Comparison of ENCODE assay signal across 15 mouse cellular contexts in genomic region chr6:134528396-134528795, GRCm38 (mm10). TPM values are rescaled to one million over a fixed set of nuclear protein-coding genes. Genes with fewer than 3 reads are reported as not detected.
A peak's percentile ranks its signal among the peaks of the same experiment; 100 is the strongest.
DNase-seq lines count a peak whose midpoint lies in the region; ATAC-seq and TF ChIP-seq lines count a peak whose summit lies in the region.
"Had no signal": no experiment of that assay in that cellular context is flagged by ENCODE, and none has a peak within 500 bp of the region (broad histone marks: within the 10 kb centered on the region; RNA-seq: fewer than 3 reads in every experiment).

No protein-coding gene starts in this region.

- 0 out of 2 replicates have a peak, but pooled peaks cover 3% of the 10 kb centered on the region for H3K36me3 ChIP-seq in intestine, embryonic 16.5 days (ENCODE audit: control insufficient read depth, insufficient read depth, low read length)
- no peaks in the 10 kb centered on the region for H3K36me3 ChIP-seq in intestine, embryonic 15.5 days
- H3K36me3 ChIP-seq in midbrain, postnatal 0 days (ENCODE audit: insufficient read depth, low read length), result no peaks in the 10 kb centered on the region
- no peaks in the 10 kb centered on the region for H3K36me3 ChIP-seq in midbrain, embryonic 11.5 days (ENCODE audit: control insufficient read depth, insufficient read depth, low read length)

- no peak overlapping the region for H3K4me2 ChIP-seq in intestine, embryonic 16.5 days (ENCODE audit: low read depth, low read length)
- H3K4me2 ChIP-seq in intestine, embryonic 15.5 days (replicated peaks), result no peak overlapping the region
- no peak overlapping the region for H3K4me2 ChIP-seq in midbrain, postnatal 0 days (ENCODE audit: low read depth, low read length, poor library complexity, severe bottlenecking)
- no peak overlapping the region for H3K4me2 ChIP-seq in midbrain, embryonic 11.5 days
- H3K4me2 ChIP-seq: embryonic facial prominence, embryonic 15.5 days had no signal

- WGBS in intestine, embryonic 16.5 days, result 93% methylated on average over 7 of the region's 7 CpGs
- 97% methylated on average over 7 of the region's 7 CpGs for WGBS in intestine, embryonic 15.5 days
- 97% methylated on average over 7 of the region's 7 CpGs for WGBS in midbrain, postnatal 0 days
- 97% methylated on average over 7 of the region's 7 CpGs for WGBS in midbrain, embryonic 11.5 days

- DNase-seq in midbrain, postnatal 0 days (ENCODE audit: low spot score), result no peak
- no peak for DNase-seq in midbrain, embryonic 11.5 days (ENCODE audit: low spot score, missing footprints)
- DNase-seq in fibroblast of lung, adult 2 months (ENCODE audit: low read depth), result peak; percentile 70
- no peak for DNase-seq in urinary bladder, adult 2 months (ENCODE audit: low spot score)
- DNase-seq in lung, postnatal 10 days, result no peak
- DNase-seq: cerebellum, adult 11-12 months; forebrain, postnatal 0 days; gastrocnemius, postnatal 25 days; kidney, postnatal 25 days; lung, adult 18-20 months; lung, postnatal 4 days; midbrain, embryonic 14.5 days had no signal

- no peaks in the 10 kb centered on the region for H3K9me3 ChIP-seq in intestine, embryonic 16.5 days (ENCODE audit: control insufficient read depth, low read length)
- H3K9me3 ChIP-seq in intestine, embryonic 15.5 days, result no peaks in the 10 kb centered on the region
- H3K9me3 ChIP-seq in midbrain, postnatal 0 days (ENCODE audit: low read length), result no peaks in the 10 kb centered on the region
- no peaks in the 10 kb centered on the region for H3K9me3 ChIP-seq in midbrain, embryonic 11.5 days (ENCODE audit: control insufficient read depth, low read length)
- H3K9me3 ChIP-seq: embryonic facial prominence, embryonic 15.5 days had no signal

- peak; percentile 24; the same call in 1 of the 2 replicates for ATAC-seq in intestine, embryonic 16.5 days
- ATAC-seq in intestine, embryonic 15.5 days, result no peak
- ATAC-seq in midbrain, postnatal 0 days (ENCODE audit: low FRiP score), result no peak
- no peak for ATAC-seq in midbrain, embryonic 11.5 days (ENCODE audit: low FRiP score)
- ATAC-seq: forebrain, postnatal 0 days had no signal

- no peak for TF ChIP-seq CTCF in midbrain, postnatal 0 days (IDR thresholded peaks at IDR 0.05)

- no peak overlapping the region for H3K9ac ChIP-seq in intestine, embryonic 16.5 days (ENCODE audit: low read depth, low read length)
- H3K9ac ChIP-seq in intestine, embryonic 15.5 days, result no peak overlapping the region
- no peak overlapping the region for H3K9ac ChIP-seq in midbrain, postnatal 0 days (replicated peaks; ENCODE audit: low read length, poor library complexity, severe bottlenecking)
- no peak overlapping the region for H3K9ac ChIP-seq in midbrain, embryonic 11.5 days (ENCODE audit: low read length)
- H3K9ac ChIP-seq: embryonic facial prominence, embryonic 15.5 days; forebrain, postnatal 0 days had no signal

- H3K4me1 ChIP-seq in intestine, embryonic 16.5 days (ENCODE audit: control insufficient read depth, insufficient read depth, low read length), result peaks cover 25% of the 10 kb centered on the region
- H3K4me1 ChIP-seq in intestine, embryonic 15.5 days (replicated peaks), result peaks cover 12% of the 10 kb centered on the region; the same call in 1 of the 2 replicates
- H3K4me1 ChIP-seq in midbrain, postnatal 0 days (ENCODE audit: insufficient read depth, low read length), result no peaks in the 10 kb centered on the region; the same call in 1 of the 2 replicates
- H3K4me1 ChIP-seq in midbrain, embryonic 11.5 days (ENCODE audit: control insufficient read depth, insufficient read depth, low read length), result 0 out of 2 replicates have a peak, but pooled peaks cover 2% of the 10 kb centered on the region

- H3K27ac ChIP-seq in intestine, embryonic 16.5 days (ENCODE audit: low read length), result no peak overlapping the region
- no peak overlapping the region for H3K27ac ChIP-seq in intestine, embryonic 15.5 days
- H3K27ac ChIP-seq in midbrain, postnatal 0 days (ENCODE audit: low read depth, low read length), result peak overlapping the region; percentile 1; the same call in 1 of the 2 replicates
- H3K27ac ChIP-seq in midbrain, embryonic 11.5 days (ENCODE audit: low read depth, low read length), result no peak overlapping the region
- H3K27ac ChIP-seq: embryonic facial prominence, embryonic 15.5 days had no signal

- no peaks in the 10 kb centered on the region for H3K27me3 ChIP-seq in intestine, embryonic 16.5 days (replicated peaks; ENCODE audit: control insufficient read depth, insufficient read depth, low read length)
- no peaks in the 10 kb centered on the region for H3K27me3 ChIP-seq in intestine, embryonic 15.5 days (replicated peaks)
- no peaks in the 10 kb centered on the region for H3K27me3 ChIP-seq in midbrain, postnatal 0 days (ENCODE audit: insufficient read depth, low read length)
- H3K27me3 ChIP-seq in midbrain, embryonic 11.5 days (ENCODE audit: control insufficient read depth, insufficient read depth, low read length), result no peaks in the 10 kb centered on the region
- H3K27me3 ChIP-seq: embryonic facial prominence, embryonic 15.5 days had no signal

- H3K4me3 ChIP-seq in intestine, embryonic 16.5 days (ENCODE audit: low read length), result no peak overlapping the region
- no peak overlapping the region for H3K4me3 ChIP-seq in intestine, embryonic 15.5 days (replicated peaks)
- H3K4me3 ChIP-seq in midbrain, postnatal 0 days (ENCODE audit: low read depth, low read length), result no peak overlapping the region
- no peak overlapping the region for H3K4me3 ChIP-seq in midbrain, embryonic 11.5 days (ENCODE audit: low read depth, low read length)
- H3K4me3 ChIP-seq: embryonic facial prominence, embryonic 15.5 days had no signal

RNA-seq across cellular contexts. Expression of gene Lrp6, which starts 38.4 kb away (rescaled TPM):
- 11.9 and 19.6 TPM in 2 replicates for polyA plus RNA-seq in intestine, embryonic 16.5 days (2015; fragmentation: Nextera tagmentation; extraction: Ambion mirVana)
- 25.4 and 25.5 TPM in 2 replicates for polyA plus RNA-seq in intestine, embryonic 15.5 days (2015; fragmentation: Nextera tagmentation; extraction: Ambion mirVana)
- 26.3 and 35.5 TPM in 2 replicates for total RNA-seq in midbrain, postnatal 0 days (2014; rRNA removed)
- polyA plus RNA-seq in midbrain, postnatal 0 days (2015; fragmentation: Nextera tagmentation; extraction: Ambion mirVana), result 11.1 and 14.7 TPM in 2 replicates
- polyA plus RNA-seq in midbrain, embryonic 11.5 days (2014; fragmentation: Nextera tagmentation; extraction: Ambion mirVana), result 25.0 and 27.5 TPM in 2 replicates
- polyA plus RNA-seq in urinary bladder, adult 2 months (2012; rRNA removed), result 36.2 and 43.8 TPM in 2 replicates
